Mouse (Mus musculus) frontal cortex, postnatal 10 days (tissue): ENCODE measurements around the gene Tecrl.

ENCODE experiments used
- DNase-seq, 2 experiments: peaks; one replicate each; pipeline ENCODE4 v3.0.0; 2022; ENCODE audit warnings: low spot score in 2 of 2, mixed read lengths in 1 of 2

The Tecrl gene

DNA sequence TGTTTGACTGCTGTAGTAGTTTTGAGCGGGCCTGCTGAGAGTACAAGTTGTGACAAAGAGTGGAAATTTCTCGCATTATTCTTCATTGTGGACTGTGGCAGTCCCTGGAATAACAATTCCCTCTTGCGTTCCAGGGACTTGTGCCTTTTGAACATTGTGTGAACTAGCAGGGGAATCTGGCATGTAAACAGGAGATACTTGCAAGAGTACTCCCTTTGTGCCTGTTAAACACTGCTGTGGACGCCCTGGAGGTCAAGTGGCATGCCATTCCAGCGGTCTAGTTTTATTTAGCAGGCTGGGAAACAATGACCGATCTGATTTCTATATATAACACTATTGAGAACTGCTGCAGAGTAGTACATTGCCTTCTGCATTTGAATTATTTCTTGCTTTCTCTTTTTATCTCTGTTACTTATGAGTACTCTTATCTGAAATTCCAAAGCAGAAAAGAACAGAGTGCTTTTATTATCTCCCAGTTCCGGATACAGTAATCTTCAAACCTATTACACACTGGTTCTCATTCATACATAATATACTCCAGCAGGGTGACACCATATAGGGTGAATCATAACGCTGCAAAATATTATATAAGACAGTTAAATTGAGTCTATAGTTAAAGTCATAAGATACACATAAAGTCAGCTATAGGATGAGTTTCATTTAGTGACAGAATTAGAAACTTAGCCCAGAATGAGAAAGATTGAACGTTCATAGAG, at the start of gene Tecrl:
Gene Tecrl (minus strand): TSS at position 350 of the 716 bp plus-strand sequence.
- no peak for DNase-seq

DNA sequence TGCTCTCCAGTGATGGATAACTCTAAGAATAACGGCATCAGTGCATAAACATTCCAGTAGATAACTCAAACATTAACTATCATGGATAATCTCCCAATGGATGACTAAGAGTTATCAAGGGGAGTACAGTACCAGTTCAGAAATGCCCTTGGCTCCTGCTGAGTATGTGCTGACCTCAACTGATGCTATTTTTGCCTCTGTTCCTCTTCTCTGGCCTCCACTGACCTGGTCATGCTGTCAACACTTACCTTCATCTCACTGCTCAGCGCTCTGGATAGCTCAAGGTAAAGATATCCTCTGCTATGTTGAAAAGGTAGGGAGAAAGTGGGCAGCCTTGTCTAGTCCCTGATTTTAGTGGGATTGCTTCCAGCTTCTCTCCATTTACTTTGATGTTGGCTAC, 30.0 kb upstream of the Tecrl start:
- DNase-seq, result no peak

DNA sequence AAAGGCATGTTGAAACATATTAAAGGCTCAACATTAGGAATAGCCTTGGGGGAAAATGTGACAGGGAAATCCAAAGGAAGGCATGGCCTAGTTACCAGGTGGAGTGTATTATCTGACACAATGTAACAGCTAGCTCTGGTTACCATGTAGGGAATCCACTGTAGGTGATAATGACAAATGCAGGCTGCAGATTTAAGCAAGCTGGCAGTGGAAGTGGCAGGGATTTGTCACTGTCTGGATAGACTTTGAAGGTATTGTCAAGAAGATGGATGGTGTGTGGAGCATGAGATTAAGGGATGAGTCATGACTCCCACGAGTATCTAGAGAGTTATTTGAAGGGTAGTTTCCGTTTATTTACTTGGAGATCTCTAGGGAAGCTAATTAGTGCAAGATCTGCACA, 3.4 kb downstream of the Tecrl start:
- no peak for DNase-seq

DNA sequence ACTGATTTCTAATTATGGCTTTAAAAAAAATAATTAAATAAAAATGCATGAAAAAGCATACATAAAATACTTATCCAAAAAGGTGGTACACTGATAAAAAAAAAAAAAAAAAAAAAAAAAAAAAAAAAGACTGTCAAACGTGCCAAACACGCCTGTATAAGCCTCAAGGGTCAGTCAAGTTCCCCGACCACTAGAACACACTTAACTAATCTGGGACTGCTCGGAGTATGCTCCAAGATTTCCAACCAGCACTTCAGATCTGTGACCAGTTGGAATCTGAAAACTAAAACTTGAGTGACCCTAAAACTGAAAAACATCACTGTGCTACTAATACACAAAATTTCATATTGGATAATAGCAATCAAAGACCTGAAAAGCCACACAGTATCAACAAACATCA, 15.9 kb downstream of the Tecrl start:
- no peak for DNase-seq

DNA sequence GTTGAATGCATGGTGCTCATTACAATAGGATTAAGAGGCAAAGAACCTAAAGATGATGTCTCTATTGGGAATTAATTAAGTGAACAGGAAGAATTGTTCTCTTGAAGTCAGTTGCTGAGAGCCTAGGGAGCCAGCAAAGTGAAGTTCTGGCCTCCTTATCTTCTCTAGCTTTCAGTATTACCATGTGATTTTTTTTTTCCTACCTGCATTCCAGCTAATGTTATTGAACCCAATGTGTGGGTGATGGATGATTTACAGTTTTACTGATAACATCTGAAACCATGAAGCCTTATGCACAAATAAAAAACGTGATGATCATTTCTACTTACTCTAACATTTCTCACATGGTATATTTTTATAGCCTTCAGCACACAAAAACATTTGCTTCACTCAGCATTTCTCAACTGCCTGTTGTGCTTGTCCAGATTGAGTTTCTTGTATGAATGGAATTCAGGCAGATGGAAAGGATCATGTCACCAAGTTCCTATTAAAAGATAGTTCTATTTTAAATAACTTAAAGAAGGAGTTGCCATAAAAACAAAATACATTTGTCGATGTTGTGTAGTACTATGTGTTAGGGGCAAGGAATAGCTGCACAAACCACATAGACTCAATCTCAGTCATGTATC, 87.7 kb downstream of the Tecrl start:
- DNase-seq, result no peak

DNA sequence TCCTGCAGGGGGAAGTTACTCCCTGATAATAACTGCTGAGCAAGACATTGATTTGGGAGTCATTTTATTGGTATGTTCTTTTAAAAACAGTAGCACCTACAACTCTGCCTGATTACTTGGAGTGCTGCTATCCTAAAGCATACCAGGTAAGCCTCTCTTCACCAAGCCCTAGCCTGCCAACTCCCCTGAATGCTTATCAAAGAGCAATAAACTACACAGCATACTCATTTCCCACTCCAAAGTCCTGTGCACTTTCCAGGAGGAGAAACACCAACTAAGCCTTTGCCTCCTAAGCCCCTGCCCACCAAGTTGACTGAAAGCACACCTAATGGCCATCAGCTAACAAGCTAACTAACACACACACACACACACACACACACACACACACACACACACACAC, 94.9 kb downstream of the Tecrl start:
- DNase-seq, result no peak

DNA sequence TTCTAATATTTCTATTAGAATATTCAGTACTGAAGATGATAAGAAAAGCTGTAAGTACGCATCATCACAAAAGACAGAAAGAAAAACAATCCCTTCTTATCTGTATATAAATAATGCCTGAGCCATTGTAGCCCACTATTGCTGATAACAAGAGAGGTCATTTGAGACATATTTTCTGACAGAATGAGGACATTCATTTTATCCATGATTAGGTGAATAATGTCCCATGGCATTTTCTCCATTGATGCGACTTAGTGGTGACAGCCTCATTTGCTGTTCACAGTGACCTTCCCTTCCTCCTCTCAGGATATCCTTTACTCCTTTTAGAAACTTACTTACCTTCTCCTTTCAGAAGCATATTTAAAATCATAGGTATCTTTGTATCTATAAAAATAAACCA, 100.9 kb downstream of the Tecrl start:
- no peak for DNase-seq

DNA sequence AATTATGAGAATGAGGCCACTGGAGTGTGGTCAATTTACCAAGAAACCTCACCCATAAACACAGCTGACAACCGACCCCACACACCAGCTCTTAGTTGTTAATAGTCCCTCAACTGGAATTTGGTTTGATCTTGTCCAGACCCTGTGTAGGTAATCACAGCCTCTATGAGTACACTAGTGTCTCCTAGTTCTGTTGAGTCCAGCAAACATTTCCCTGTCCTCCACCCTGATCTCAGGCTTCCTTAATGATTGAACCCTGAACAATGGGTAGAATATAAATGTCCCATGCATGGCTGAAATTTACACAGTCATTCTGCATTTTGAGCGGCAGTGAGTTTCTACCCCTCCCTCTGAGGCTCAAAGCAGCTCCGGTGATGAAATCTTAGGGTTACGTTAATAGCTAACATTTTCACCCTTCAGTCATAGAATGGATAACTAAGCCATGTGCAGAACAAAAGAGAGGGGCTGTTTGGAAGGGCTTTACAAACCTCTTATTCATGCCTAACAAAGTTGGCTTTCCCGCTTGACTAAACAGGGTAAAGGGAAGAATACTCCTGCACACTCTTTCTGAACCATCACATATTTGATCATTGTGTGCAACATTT, 116.0 kb downstream of the Tecrl start:
- no peak for DNase-seq
